Mouse (Mus musculus) myocyte (in vitro differentiated cells): Measurements from ENCODE around the gene Auts2. TPM values are rescaled to one million over a fixed set of nuclear protein-coding genes. Genes with fewer than 3 reads are reported as not detected.

Experiments
- H3K27me3 ChIP-seq: one replicate; pipeline ENCODE4 v1.6.1; 2011; ENCODE audit not compliant: control insufficient read depth, insufficient read depth, insufficient read length
- H3K36me3 ChIP-seq: one replicate; pipeline ENCODE4 v1.6.1; 2011; ENCODE audit not compliant: control insufficient read depth, insufficient read depth
- H3K4me2 ChIP-seq: one replicate; pipeline ENCODE4 v1.6.1; 2011; ENCODE audit warnings: low read depth, control low read depth
- H3K4me3 ChIP-seq: one replicate; pipeline ENCODE4 v1.5.1; 2011; ENCODE audit warnings: mild to moderate bottlenecking, control low read depth, moderate library complexity
- H3K79me2 ChIP-seq: one replicate; pipeline ENCODE4 v1.6.1; 2011; ENCODE audit not compliant: control insufficient read depth, insufficient read depth
- H3ac ChIP-seq: one replicate; pipeline ENCODE4 v1.6.1; 2011; ENCODE audit not compliant: control insufficient read depth, insufficient read length
- CEBPB ChIP-seq: IDR thresholded peaks from 2 replicates; pipeline ENCODE4 v1.6.1; 2011; ENCODE audit warnings: mild to moderate bottlenecking, moderate library complexity; ENCODE audit not compliant: poor library complexity, insufficient read depth, severe bottlenecking
- E2F4 ChIP-seq: IDR thresholded peaks from one replicate; pipeline ENCODE4 v1.6.1; 2011; ENCODE audit warnings: mild to moderate bottlenecking, control low read depth, moderate library complexity; ENCODE audit not compliant: insufficient read depth
- MAX ChIP-seq: IDR thresholded peaks from one replicate; pipeline ENCODE4 v1.6.1; 2011; ENCODE audit warnings: low read depth, mild to moderate bottlenecking, control low read depth
- MYOD1 ChIP-seq, 3 experiments: IDR thresholded peaks; one replicate each; pipeline ENCODE4 v1.6.1; 2011; ENCODE audit warnings: control low read depth in 2 of 3, low read depth in 2 of 3, mild to moderate bottlenecking in 2 of 3, moderate library complexity in 1 of 3; ENCODE audit not compliant: insufficient read length in 2 of 3, control insufficient read depth in 1 of 3
- MYOG ChIP-seq, 3 experiments: IDR thresholded peaks; one replicate each; pipeline ENCODE4 v1.6.1; 2011; ENCODE audit warnings: control low read depth in 2 of 3, low read depth in 2 of 3, mild to moderate bottlenecking in 2 of 3; ENCODE audit not compliant: insufficient read length in 2 of 3, control insufficient read depth in 1 of 3, insufficient read depth in 1 of 3
- POLR2A ChIP-seq: IDR thresholded peaks from one replicate; pipeline ENCODE4 v1.6.1; 2011; ENCODE audit warnings: low read depth, mild to moderate bottlenecking, control low read depth, moderate library complexity; ENCODE audit not compliant: insufficient read length
- POLR2AphosphoS2 ChIP-seq: IDR thresholded peaks from one replicate; pipeline ENCODE4 v1.6.1; 2011; ENCODE audit warnings: low read depth, control low read depth; ENCODE audit not compliant: insufficient read length
- REST ChIP-seq: IDR thresholded peaks from one replicate; pipeline ENCODE4 v1.6.1; 2011; ENCODE audit warnings: mild to moderate bottlenecking, control low read depth, moderate library complexity; ENCODE audit not compliant: insufficient read depth, insufficient read length
- SRF ChIP-seq: IDR thresholded peaks from one replicate; pipeline ENCODE4 v1.6.1; 2011; ENCODE audit warnings: low read depth; ENCODE audit not compliant: control insufficient read depth, insufficient read length
- TCF12 ChIP-seq: IDR thresholded peaks from one replicate; pipeline ENCODE4 v1.6.1; 2011; ENCODE audit warnings: mild to moderate bottlenecking, control low read depth; ENCODE audit not compliant: poor library complexity, insufficient read depth, severe bottlenecking
- TCF3 ChIP-seq: IDR thresholded peaks from one replicate; pipeline ENCODE4 v1.6.1; 2011; ENCODE audit warnings: low read depth, control low read depth; ENCODE audit not compliant: insufficient read length
- USF1 ChIP-seq: IDR thresholded peaks from one replicate; pipeline ENCODE4 v1.6.1; 2011; ENCODE audit warnings: low read depth, mild to moderate bottlenecking, control low read depth, moderate library complexity
- polyA plus RNA-seq: library from polyadenylated mRNA; unstranded; fragments of >200 nt; fragmentation: generic; extraction: Trizol; gene quantifications from one replicate; pipeline ENCODE4 v1.2.1, GENCODE M21; 2012; ENCODE audit warnings: missing spikeins

The Auts2 gene
- polyA plus RNA-seq, 1 experiment, result 8.0 TPM

DNA sequence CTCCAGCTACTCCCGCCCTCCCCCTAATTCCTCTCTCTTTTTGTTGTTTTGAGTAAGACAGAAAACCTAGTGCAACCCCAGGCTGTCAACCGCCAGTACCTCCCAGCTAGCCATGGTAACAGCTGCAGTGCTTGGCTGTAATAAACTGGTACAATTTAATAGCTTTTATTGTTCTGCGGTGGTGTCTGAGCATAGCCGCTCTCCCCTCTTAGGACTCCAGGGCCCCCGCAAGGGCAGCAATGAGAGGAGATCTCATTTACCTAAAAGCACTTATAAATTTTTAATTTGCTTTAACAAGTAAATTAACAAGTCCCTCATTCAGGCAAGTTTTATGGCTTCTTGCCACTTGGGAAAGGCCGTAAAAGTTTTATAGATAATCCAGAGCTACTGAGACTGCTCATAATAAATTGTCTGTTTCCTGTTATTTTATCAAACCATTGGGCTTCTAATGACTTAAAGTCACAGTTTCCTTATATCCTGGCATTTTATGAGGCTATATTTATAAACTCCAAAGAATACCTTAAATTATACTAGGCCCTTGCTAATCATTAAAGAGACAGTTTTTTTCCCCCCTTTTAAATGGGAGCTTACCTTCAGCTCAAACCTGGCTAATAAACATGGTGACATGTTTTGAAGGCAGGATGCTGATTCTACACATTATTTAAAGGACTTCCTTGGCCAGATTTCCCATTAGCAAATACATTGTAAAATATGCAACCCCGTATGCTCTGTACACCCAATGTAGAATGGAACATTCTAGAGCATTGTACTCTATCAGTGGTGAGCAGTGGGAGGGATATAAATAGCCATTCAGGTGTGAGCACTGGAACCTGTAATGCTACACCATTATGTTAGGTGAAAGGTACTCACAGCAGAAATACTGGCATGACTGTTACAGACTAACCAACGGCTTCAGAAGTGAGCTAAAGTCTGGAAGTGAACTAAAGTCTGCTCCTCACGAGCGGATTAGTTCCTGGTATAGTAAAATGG, 475.1 kb downstream of the Auts2 start:
- H3K4me2 ChIP-seq, result peak overlapping the region; percentile 27
- no peak overlapping the region for H3ac ChIP-seq
- H3K79me2 ChIP-seq, result no peaks in the 10 kb centered on the region
- H3K36me3 ChIP-seq, result no peaks in the 10 kb centered on the region
- TF ChIP-seq MYOG (IDR thresholded peaks at IDR 0.05; ENCODE audit: control insufficient read depth in 1 of 3, insufficient read depth in 1 of 3, insufficient read length in 2 of 3, low read depth in 2 of 3), result peak in 2 of 3 experiments; percentile 14 to 46
- TF ChIP-seq E2F4, result no peak
- no peak for TF ChIP-seq USF1
- TF ChIP-seq MAX, result no peak
- TF ChIP-seq POLR2AphosphoS2, result no peak
- no peak for TF ChIP-seq TCF3
- peak in 2 of 3 experiments; percentile 79 to 81 for TF ChIP-seq MYOD1 (IDR thresholded peaks at IDR 0.05; ENCODE audit: control insufficient read depth in 1 of 3, insufficient read length in 2 of 3, low read depth in 2 of 3)
- no peak for TF ChIP-seq TCF12
- TF ChIP-seq REST, result no peak
- no peak for TF ChIP-seq CEBPB
- no peak for TF ChIP-seq SRF
- no peak for TF ChIP-seq POLR2A
- H3K27me3 ChIP-seq, result no peaks in the 10 kb centered on the region
- no peak overlapping the region for H3K4me3 ChIP-seq

DNA sequence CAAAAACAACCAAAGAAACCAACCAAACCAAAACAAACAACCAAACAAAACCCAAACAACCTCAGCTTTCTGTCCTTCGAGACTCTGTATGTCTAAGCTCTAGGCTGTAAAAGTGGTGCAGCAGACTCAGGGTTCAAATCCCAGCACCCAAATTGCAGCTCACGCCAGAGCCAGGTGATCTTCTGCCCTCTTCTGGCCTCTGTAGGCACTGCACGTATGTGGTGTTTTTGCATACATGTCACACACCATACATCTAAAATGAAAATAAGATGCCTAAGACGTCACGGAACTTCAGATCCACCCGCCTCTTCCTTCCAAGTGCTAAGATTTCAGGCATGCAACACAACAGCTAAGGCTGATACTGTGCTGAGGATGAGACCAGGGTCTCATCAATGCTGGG, 483.0 kb downstream of the Auts2 start:
- TF ChIP-seq TCF3, result no peak
- no peak for TF ChIP-seq TCF12
- no peak for TF ChIP-seq USF1
- no peak for TF ChIP-seq CEBPB
- TF ChIP-seq SRF, result no peak
- TF ChIP-seq E2F4, result no peak
- no peak for TF ChIP-seq POLR2AphosphoS2
- no peak for TF ChIP-seq MAX
- TF ChIP-seq REST, result no peak
- Histone ChIP-seq H3K4me2 (no peak overlapping the region), H3K36me3 (no peaks in the 10 kb centered on the region), H3K4me3 (no peak overlapping the region), H3ac (no peak overlapping the region), H3K27me3 (no peaks in the 10 kb centered on the region), H3K79me2 (no peaks in the 10 kb centered on the region)

DNA sequence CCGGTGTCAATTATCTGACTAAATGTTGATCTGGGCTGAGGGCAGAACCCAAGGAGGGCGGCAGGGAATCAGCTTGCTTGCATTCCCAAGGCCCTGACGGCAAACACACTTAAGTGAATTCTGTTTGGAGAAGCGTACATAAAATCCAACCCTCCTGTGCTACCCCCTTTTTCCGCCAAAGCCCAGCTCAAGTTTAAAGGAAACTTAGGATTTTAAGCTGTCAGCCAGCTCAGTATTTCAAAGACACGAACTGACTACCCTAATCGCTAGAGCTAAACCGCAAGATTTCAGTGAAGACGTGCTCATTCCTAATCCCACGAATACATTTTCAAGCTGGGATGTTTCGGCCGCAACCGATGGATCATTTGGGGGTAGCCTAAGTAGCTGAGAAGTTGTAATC, 490.5 kb downstream of the Auts2 start:
- Histone ChIP-seq H3K4me3 (no peak overlapping the region), H3K79me2 (no peaks in the 10 kb centered on the region), H3ac (no peak overlapping the region), H3K27me3 (no peaks in the 10 kb centered on the region), H3K36me3 (no peaks in the 10 kb centered on the region), H3K4me2 (no peak overlapping the region)
- TF ChIP-seq POLR2A (no peak), MYOD1 (IDR thresholded peaks at IDR 0.05; ENCODE audit: control insufficient read depth in 1 of 3, insufficient read length in 2 of 3, low read depth in 2 of 3) (no peak), TCF12 (no peak), REST (no peak), MYOG (IDR thresholded peaks at IDR 0.05; ENCODE audit: control insufficient read depth in 1 of 3, insufficient read depth in 1 of 3, insufficient read length in 2 of 3, low read depth in 2 of 3) (no peak), TCF3 (no peak), MAX (no peak), CEBPB (no peak), POLR2AphosphoS2 (no peak), E2F4 (no peak), SRF (no peak), USF1 (no peak)

DNA sequence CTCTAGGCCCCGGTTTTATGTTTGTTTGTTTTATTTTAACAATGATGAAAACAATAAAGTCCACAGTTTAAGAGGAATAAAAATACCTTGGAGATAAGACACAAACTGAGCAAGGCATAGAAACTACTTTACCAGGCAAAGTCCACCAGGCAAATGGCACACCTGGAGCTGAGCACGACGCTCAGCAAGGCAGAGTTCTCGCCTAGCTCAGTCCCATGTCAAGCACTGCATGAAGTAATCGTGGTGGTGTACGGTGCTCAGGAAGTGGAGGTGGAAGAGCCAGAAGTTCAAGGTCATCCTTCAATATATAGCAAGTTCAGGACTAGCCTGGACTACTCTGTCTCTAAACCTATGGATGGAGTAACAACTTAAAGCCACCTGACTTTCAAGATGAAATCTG, 503.6 kb downstream of the Auts2 start:
- Histone ChIP-seq H3K4me3 (no peak overlapping the region), H3K79me2 (no peaks in the 10 kb centered on the region), H3K36me3 (no peaks in the 10 kb centered on the region), H3K27me3 (no peaks in the 10 kb centered on the region), H3K4me2 (no peak overlapping the region), H3ac (no peak overlapping the region)
- TF ChIP-seq MYOG (IDR thresholded peaks at IDR 0.05; ENCODE audit: control insufficient read depth in 1 of 3, insufficient read depth in 1 of 3, insufficient read length in 2 of 3, low read depth in 2 of 3) (no peak), POLR2A (no peak), TCF3 (no peak), MYOD1 (IDR thresholded peaks at IDR 0.05; ENCODE audit: control insufficient read depth in 1 of 3, insufficient read length in 2 of 3, low read depth in 2 of 3) (no peak), POLR2AphosphoS2 (no peak), SRF (no peak), MAX (no peak), E2F4 (no peak), USF1 (no peak), TCF12 (no peak), CEBPB (no peak)
